Mouse (Mus musculus) heart, postnatal 36 days (tissue): ENCODE measurements around the gene Ccdc65. TPM values are rescaled to one million over a fixed set of nuclear protein-coding genes. Genes with fewer than 3 reads are reported as not detected.

Experiments used
- DNase-seq, 2 experiments: peaks; one replicate each; pipeline ENCODE4 v3.0.0; 2021 to 2022
- intact Hi-C: fragments of 180-260 bp; cut with DNase I; formaldehyde crosslinking; loops from one replicate; pipeline ENCODE4 v1.15.1; 2025
- total RNA-seq, 2 experiments: library from RNA; stranded (reverse); gene quantifications; 2 replicates each; pipeline ENCODE4 v1.2.3; 2021

Gene Ccdc65
- total RNA-seq, result under 1 TPM; 0.33 to 0.42 TPM

- intact Hi-C loops, result no loop called here
- DNase-seq, result peak; percentile 77 to 84
Measured at GRCm38 (mm10) chr15:98707766-98708372, at the start of gene Ccdc65. Gene Ccdc65, plus strand, starts transcription at chr15:98708207.

GRCm38 (mm10) chr15:98662198-98662566 is 45.8 kb upstream of the Ccdc65 start:
- DNase-seq, result no peak
- intact Hi-C loops, result loop anchor here (1.0 to 2.0 kb wide), 2 partner anchors 27 to 169 kb away; partner anchors contain the start of gene Prkag1

- intact Hi-C loops, result loop anchor here (1.0 to 2.0 kb wide), 2 partner anchors 28 to 168 kb away; partner anchors contain the start of gene Prkag1
- peak; percentile 92 to 93 for DNase-seq
Measured at GRCm38 (mm10) chr15:98662567-98663545, 45.2 kb upstream of the Ccdc65 start, which contains the start of gene Ddx23. Gene Ddx23, minus strand, starts transcription at chr15:98662894.

GRCm38 (mm10) chr15:98664042-98664907 is 43.7 kb upstream of the Ccdc65 start:
- intact Hi-C loops, result loop anchor here (1.0 to 2.0 kb wide), 2 partner anchors 35 to 135 kb away; no protein-coding TSS in a partner anchor

GRCm38 (mm10) chr15:98672592-98672991 is 35.4 kb upstream of the Ccdc65 start:
- peak in 1 of 2 experiments; percentile 37 for DNase-seq
- intact Hi-C loops, result no loop called here

More at GRCm38 (mm10) chr15:98664042-98664907, 43.7 kb upstream of the Ccdc65 start:
- DNase-seq, result no peak

- intact Hi-C loops, result no loop called here
- no peak for DNase-seq
Measured at GRCm38 (mm10) chr15:98673732-98674131, 34.3 kb upstream of the Ccdc65 start.

- intact Hi-C loops, result no loop called here
Measured at GRCm38 (mm10) chr15:98674284-98674993, 33.6 kb upstream of the Ccdc65 start.

GRCm38 (mm10) chr15:98674994-98675545 is 32.9 kb upstream of the Ccdc65 start:
- intact Hi-C loops, result no loop called here
- DNase-seq, result no peak

More at GRCm38 (mm10) chr15:98674284-98674993, 33.6 kb upstream of the Ccdc65 start:
- no peak for DNase-seq

- intact Hi-C loops, result no loop called here
- no peak for DNase-seq
Measured at GRCm38 (mm10) chr15:98675634-98676250, 32.3 kb upstream of the Ccdc65 start.

- intact Hi-C loops, result no loop called here
- no peak for DNase-seq
Measured at GRCm38 (mm10) chr15:98676471-98676870, 31.5 kb upstream of the Ccdc65 start.

- intact Hi-C loops, result no loop called here
- DNase-seq, result peak; percentile 79 to 81
Measured at GRCm38 (mm10) chr15:98676940-98677728, 30.9 kb upstream of the Ccdc65 start, which contains the start of gene Rnd1. Gene Rnd1, minus strand, starts transcription at chr15:98677461.

- DNase-seq, result no peak
- intact Hi-C loops, result no loop called here
Measured at GRCm38 (mm10) chr15:98677977-98678376, 30.0 kb upstream of the Ccdc65 start.

- intact Hi-C loops, result no loop called here
- DNase-seq, result no peak
Measured at GRCm38 (mm10) chr15:98680660-98681059, 27.3 kb upstream of the Ccdc65 start.

- intact Hi-C loops, result no loop called here
- DNase-seq, result no peak
Measured at GRCm38 (mm10) chr15:98681633-98682032, 26.4 kb upstream of the Ccdc65 start.

- intact Hi-C loops, result no loop called here
- no peak for DNase-seq
Measured at GRCm38 (mm10) chr15:98683177-98683576, 24.8 kb upstream of the Ccdc65 start.

GRCm38 (mm10) chr15:98683746-98684145 is 24.3 kb upstream of the Ccdc65 start:
- intact Hi-C loops, result no loop called here
- DNase-seq, result no peak

GRCm38 (mm10) chr15:98685926-98686325 is 22.1 kb upstream of the Ccdc65 start:
- no peak for DNase-seq
- intact Hi-C loops, result no loop called here

- intact Hi-C loops, result no loop called here
- DNase-seq, result no peak
Measured at GRCm38 (mm10) chr15:98689682-98690081, 18.3 kb upstream of the Ccdc65 start.
